Mouse (Mus musculus): Measurements from ENCODE around the gene Tbrg1. TPM values are rescaled to one million over a fixed set of nuclear protein-coding genes. Genes with fewer than 3 reads are reported as not detected.
A peak's percentile ranks its signal among the peaks of the same experiment; 100 is the strongest.

Gene Tbrg1
- 20.7 and 22.2 TPM in 2 replicates for polyA plus RNA-seq (2012; rRNA removed)

GRCm38 (mm10) chr9:37656931-37657481 lies at the start of gene Tbrg1:
Gene Tbrg1 (minus strand): TSS chr9:37657312.
- Histone ChIP-seq H3K4me3 (ENCODE audit: extremely low read depth, insufficient read depth, insufficient read length) (peak within 1 kb of the TSS; percentile 83), H3K27me3 (ENCODE audit: control insufficient read depth, insufficient read depth, low read length) (no peaks in the 10 kb centered on the region), H3K36me3 (ENCODE audit: control insufficient read depth, insufficient read depth, low read length) (peaks cover 13% of the 10 kb centered on the region), H3K27ac (ENCODE audit: insufficient read depth, low read length) (peak within 1 kb of the TSS; percentile 91), H3K4me1 (ENCODE audit: control insufficient read depth, insufficient read depth, insufficient read length) (peaks cover 3% of the 10 kb centered on the region; the same call in 1 of the 2 replicates)
- DNase-seq (ENCODE audit: low read depth in 1 of 2, low spot score in 2 of 2): peak; percentile 33 to 41
- TF ChIP-seq POLR2A (IDR thresholded peaks at IDR 0.05; ENCODE audit: low read depth, low read length) (no peak), CTCF (IDR thresholded peaks at IDR 0.05; ENCODE audit: extremely low read depth, insufficient read depth, insufficient read length, insufficient replicate concordance) (no peak)
- under 1% methylated on average over 36 of the region's 36 CpGs for WGBS

DNA sequence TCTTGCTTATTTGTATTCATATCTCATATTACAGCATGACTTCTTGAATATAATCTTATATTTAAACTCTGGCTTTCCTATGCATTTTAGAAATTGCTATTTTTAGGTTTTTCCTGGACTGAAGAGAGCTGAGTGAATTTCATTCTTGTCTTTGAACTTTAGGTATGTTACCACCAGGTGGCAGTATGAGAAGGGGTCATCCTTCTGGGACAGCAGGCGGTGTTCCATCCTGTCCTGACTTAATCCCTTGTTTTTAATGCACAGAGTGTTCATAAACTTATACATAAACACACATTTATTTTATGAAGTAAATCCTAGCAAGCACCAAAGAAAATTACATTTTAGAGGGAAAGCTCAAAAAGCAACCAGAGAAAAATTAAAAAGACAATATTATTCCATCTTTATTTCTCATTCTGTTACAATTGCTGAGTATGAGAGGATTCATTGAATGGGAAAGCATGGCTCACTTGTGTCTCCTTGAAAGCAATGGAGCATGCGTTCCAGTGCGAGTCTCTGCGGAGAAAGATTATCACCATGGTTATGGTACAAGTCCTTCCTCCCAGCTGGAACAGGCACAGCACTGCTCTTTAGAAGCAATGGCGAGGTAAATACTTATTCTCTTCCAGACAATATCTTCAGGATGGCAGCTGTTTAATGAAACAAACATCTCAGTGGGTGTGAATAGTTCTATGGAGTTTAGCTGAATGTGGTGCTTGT lies 33.0 kb upstream of the Tbrg1 start:
- no peak for TF ChIP-seq POLR2A (IDR thresholded peaks at IDR 0.05; ENCODE audit: low read depth, low read length)
- TF ChIP-seq CTCF (IDR thresholded peaks at IDR 0.05; ENCODE audit: extremely low read depth, insufficient read depth, insufficient read length, insufficient replicate concordance): no peak
- WGBS: 66% methylated on average over 5 of the region's 5 CpGs
- DNase-seq (ENCODE audit: low read depth in 1 of 2, low spot score in 2 of 2): no peak

DNA sequence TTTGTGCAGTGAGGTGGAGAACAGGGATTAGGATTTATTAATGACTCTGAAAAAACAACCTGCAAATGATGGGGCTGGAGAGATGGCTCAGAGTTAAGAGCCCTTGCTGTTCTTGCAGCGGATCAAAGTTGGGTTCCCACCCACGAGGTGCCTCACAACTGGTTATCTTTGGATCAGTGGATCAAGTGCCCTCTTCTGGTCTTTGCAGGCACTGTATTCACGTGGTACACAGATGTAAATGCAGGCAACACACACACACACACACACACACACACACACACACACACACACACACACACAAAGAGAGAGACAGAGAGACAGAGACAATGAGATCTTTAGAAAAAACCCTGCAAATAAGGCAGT lies 30.8 kb upstream of the Tbrg1 start:
- H3K27me3 ChIP-seq (ENCODE audit: control insufficient read depth, insufficient read depth, low read length): no peaks in the 10 kb centered on the region
- no peak for DNase-seq (ENCODE audit: low read depth in 1 of 2, low spot score in 2 of 2)
- 42% methylated on average over 3 of the region's 3 CpGs for WGBS

More for the DNA sequence above, 33.0 kb upstream of the Tbrg1 start:
- Histone ChIP-seq H3K27ac (ENCODE audit: insufficient read depth, low read length) (no peak overlapping the region), H3K4me3 (ENCODE audit: extremely low read depth, insufficient read depth, insufficient read length) (no peak overlapping the region), H3K4me1 (ENCODE audit: control insufficient read depth, insufficient read depth, insufficient read length) (no peaks in the 10 kb centered on the region), H3K36me3 (ENCODE audit: control insufficient read depth, insufficient read depth, low read length) (no peaks in the 10 kb centered on the region), H3K27me3 (ENCODE audit: control insufficient read depth, insufficient read depth, low read length) (no peaks in the 10 kb centered on the region)

GRCm38 (mm10) chr9:37687288-37687940 lies 30.3 kb upstream of the Tbrg1 start:
- DNase-seq (ENCODE audit: low read depth in 1 of 2, low spot score in 2 of 2): no peak
- WGBS: 80% methylated on average over 3 of the region's 3 CpGs
- TF ChIP-seq CTCF (IDR thresholded peaks at IDR 0.05; ENCODE audit: extremely low read depth, insufficient read depth, insufficient read length, insufficient replicate concordance) (no peak), POLR2A (IDR thresholded peaks at IDR 0.05; ENCODE audit: low read depth, low read length) (no peak)
- no peaks in the 10 kb centered on the region for H3K4me1 ChIP-seq (ENCODE audit: control insufficient read depth, insufficient read depth, insufficient read length)
- H3K27me3 ChIP-seq (ENCODE audit: control insufficient read depth, insufficient read depth, low read length): no peaks in the 10 kb centered on the region
- no peaks in the 10 kb centered on the region for H3K36me3 ChIP-seq (ENCODE audit: control insufficient read depth, insufficient read depth, low read length)
- H3K4me3 ChIP-seq (ENCODE audit: extremely low read depth, insufficient read depth, insufficient read length): no peak overlapping the region
- no peak overlapping the region for H3K27ac ChIP-seq (ENCODE audit: insufficient read depth, low read length)

More for the DNA sequence above, 30.8 kb upstream of the Tbrg1 start:
- no peaks in the 10 kb centered on the region for H3K4me1 ChIP-seq (ENCODE audit: control insufficient read depth, insufficient read depth, insufficient read length)
- H3K4me3 ChIP-seq (ENCODE audit: extremely low read depth, insufficient read depth, insufficient read length): no peak overlapping the region
- no peak for TF ChIP-seq CTCF (IDR thresholded peaks at IDR 0.05; ENCODE audit: extremely low read depth, insufficient read depth, insufficient read length, insufficient replicate concordance)
- TF ChIP-seq POLR2A (IDR thresholded peaks at IDR 0.05; ENCODE audit: low read depth, low read length): no peak
- no peaks in the 10 kb centered on the region for H3K36me3 ChIP-seq (ENCODE audit: control insufficient read depth, insufficient read depth, low read length)
- H3K27ac ChIP-seq (ENCODE audit: insufficient read depth, low read length): no peak overlapping the region

- WGBS: 93% methylated on average over 1 of the region's 1 CpGs
- Histone ChIP-seq H3K36me3 (ENCODE audit: control insufficient read depth, insufficient read depth, low read length) (no peaks in the 10 kb centered on the region), H3K27me3 (ENCODE audit: control insufficient read depth, insufficient read depth, low read length) (no peaks in the 10 kb centered on the region), H3K4me3 (ENCODE audit: extremely low read depth, insufficient read depth, insufficient read length) (no peak overlapping the region), H3K27ac (ENCODE audit: insufficient read depth, low read length) (no peak overlapping the region), H3K4me1 (ENCODE audit: control insufficient read depth, insufficient read depth, insufficient read length) (no peaks in the 10 kb centered on the region)
- no peak for DNase-seq (ENCODE audit: low read depth in 1 of 2, low spot score in 2 of 2)
- TF ChIP-seq CTCF (IDR thresholded peaks at IDR 0.05; ENCODE audit: extremely low read depth, insufficient read depth, insufficient read length, insufficient replicate concordance) (no peak), POLR2A (IDR thresholded peaks at IDR 0.05; ENCODE audit: low read depth, low read length) (no peak)
Measured at GRCm38 (mm10) chr9:37681123-37681522, 24.0 kb upstream of the Tbrg1 start.

- DNase-seq (ENCODE audit: low read depth in 1 of 2, low spot score in 2 of 2): no peak
- H3K4me1 ChIP-seq (ENCODE audit: control insufficient read depth, insufficient read depth, insufficient read length): no peaks in the 10 kb centered on the region
- TF ChIP-seq CTCF (IDR thresholded peaks at IDR 0.05; ENCODE audit: extremely low read depth, insufficient read depth, insufficient read length, insufficient replicate concordance): no peak
- no peak for TF ChIP-seq POLR2A (IDR thresholded peaks at IDR 0.05; ENCODE audit: low read depth, low read length)
- H3K27me3 ChIP-seq (ENCODE audit: control insufficient read depth, insufficient read depth, low read length): no peaks in the 10 kb centered on the region
- no peak overlapping the region for H3K27ac ChIP-seq (ENCODE audit: insufficient read depth, low read length)
- no peaks in the 10 kb centered on the region for H3K36me3 ChIP-seq (ENCODE audit: control insufficient read depth, insufficient read depth, low read length)
- WGBS: 88% methylated on average over 4 of the region's 4 CpGs
- H3K4me3 ChIP-seq (ENCODE audit: extremely low read depth, insufficient read depth, insufficient read length): no peak overlapping the region
Measured at GRCm38 (mm10) chr9:37675287-37675686, 18.2 kb upstream of the Tbrg1 start.
